Mouse (Mus musculus) spleen, postnatal 14 days (tissue): ENCODE data around the gene Rdh5.

ENCODE experiments used
- DNase-seq, 2 experiments: peaks; one replicate each; pipeline ENCODE4 v3.0.0; 2021 to 2022; ENCODE audit warnings: low spot score in 2 of 2

Rdh5 gene

GRCm38 (mm10) chr10:128908778-128909448 lies 13.8 kb downstream of the Rdh5 start:
- DNase-seq = no peak

- no peak for DNase-seq
These were observed 17.9 kb downstream of the Rdh5 start for GRCm38 (mm10) chr10:128904812-128905211.

GRCm38 (mm10) chr10:128902409-128902988 lies 20.2 kb downstream of the Rdh5 start:
- DNase-seq = no peak

- DNase-seq = no peak
These were observed 21.3 kb downstream of the Rdh5 start for GRCm38 (mm10) chr10:128901409-128901808.

GRCm38 (mm10) chr10:128900698-128901097 lies 22.0 kb downstream of the Rdh5 start, which contains the start of gene Cd63:
Gene Cd63, plus strand, starts transcription at chr10:128900989.
- DNase-seq = no peak

GRCm38 (mm10) chr10:128899759-128900490 lies 22.8 kb downstream of the Rdh5 start:
- no peak for DNase-seq

GRCm38 (mm10) chr10:128897501-128897900 lies 25.2 kb downstream of the Rdh5 start:
- no peak for DNase-seq

GRCm38 (mm10) chr10:128896807-128897206 lies 25.9 kb downstream of the Rdh5 start:
- DNase-seq = no peak

GRCm38 (mm10) chr10:128895952-128896693 lies 26.6 kb downstream of the Rdh5 start:
- DNase-seq = no peak

GRCm38 (mm10) chr10:128895437-128895836 lies 27.3 kb downstream of the Rdh5 start:
- peak in 1 of 2 experiments; percentile 62 for DNase-seq

GRCm38 (mm10) chr10:128892246-128892645 lies 30.4 kb downstream of the Rdh5 start:
- DNase-seq = no peak

GRCm38 (mm10) chr10:128891296-128892094 lies 31.2 kb downstream of the Rdh5 start, which contains the start of gene Gdf11:
Gene Gdf11, minus strand, starts transcription at chr10:128891718.
- no peak for DNase-seq

- no peak for DNase-seq
These were observed 32.0 kb downstream of the Rdh5 start for GRCm38 (mm10) chr10:128890383-128891295.

- DNase-seq = no peak
These were observed 32.8 kb downstream of the Rdh5 start for GRCm38 (mm10) chr10:128889846-128890245.

- no peak for DNase-seq
These were observed 33.5 kb downstream of the Rdh5 start for GRCm38 (mm10) chr10:128888941-128889827.

GRCm38 (mm10) chr10:128882067-128882466 lies 40.6 kb downstream of the Rdh5 start:
- DNase-seq = no peak

GRCm38 (mm10) chr10:128878811-128879210 lies 43.9 kb downstream of the Rdh5 start:
- no peak for DNase-seq

- no peak for DNase-seq
These were observed 44.4 kb downstream of the Rdh5 start for GRCm38 (mm10) chr10:128878291-128878690.

GRCm38 (mm10) chr10:128870341-128870740 lies 52.3 kb downstream of the Rdh5 start:
- DNase-seq = no peak
